ENCODE assay signal across 27 mouse cellular contexts in genomic region chr4:65843191-65843590, GRCm38 (mm10).
"Had no signal": no experiment of that assay in that cellular context is flagged by ENCODE, and none has a peak within 500 bp of the region (broad histone marks: within the 10 kb centered on the region; RNA-seq: fewer than 3 reads in every experiment).

No protein-coding gene starts in this region.

- H3K27ac ChIP-seq: heart, adult 2 months; heart, embryonic 13.5 days; heart, embryonic 15.5 days; hindbrain, embryonic 10.5 days; hindbrain, embryonic 12.5 days; hindbrain, embryonic 14.5 days; intestine, embryonic 15.5 days; layer of hippocampus, adult 2 months; left cerebral cortex, adult 2 months; limb, embryonic 10.5 days; limb, embryonic 12.5 days; liver, embryonic 13.5 days; liver, embryonic 15.5 days had no signal

- H3K9me3 ChIP-seq: heart, embryonic 13.5 days; heart, embryonic 15.5 days; hindbrain, embryonic 10.5 days; hindbrain, embryonic 12.5 days; intestine, embryonic 15.5 days; limb, embryonic 10.5 days; limb, embryonic 12.5 days; liver, embryonic 13.5 days; liver, embryonic 15.5 days had no signal

- DNase-seq: gastrocnemius, postnatal 10 days; gastrocnemius, postnatal 25 days; heart, adult 2 months; heart, postnatal 14 days; heart, postnatal 4 days; kidney, adult 18-20 months; kidney, adult 8-10 months; kidney, postnatal 10 days; kidney, postnatal 25 days; kidney, postnatal 4 days; liver; liver, embryonic 13.5 days; liver, postnatal 0 days had no signal

- ATAC-seq: hindbrain, embryonic 16.5 days; inflammation-experienced regulatory T-cells, adult 6 months; intestine, embryonic 15.5 days; intestine, postnatal 0 days; liver, postnatal 0 days had no signal

- H3K4me1 ChIP-seq: heart, embryonic 13.5 days; heart, embryonic 15.5 days; intestine, embryonic 15.5 days; limb, embryonic 12.5 days; liver, embryonic 13.5 days; liver, embryonic 15.5 days had no signal

- H3K4me3 ChIP-seq: heart, adult 2 months; heart, embryonic 13.5 days; heart, embryonic 15.5 days; hindbrain, embryonic 10.5 days; hindbrain, embryonic 12.5 days; intestine, embryonic 15.5 days; layer of hippocampus, adult 2 months; left cerebral cortex, adult 2 months; limb, embryonic 10.5 days; limb, embryonic 12.5 days; liver, embryonic 13.5 days; liver, embryonic 15.5 days had no signal

- H3K36me3 ChIP-seq: heart, embryonic 13.5 days; heart, embryonic 15.5 days; hindbrain, embryonic 10.5 days; hindbrain, embryonic 12.5 days; intestine, embryonic 15.5 days; limb, embryonic 10.5 days; limb, embryonic 12.5 days; liver, embryonic 13.5 days; liver, embryonic 15.5 days had no signal

- H3K27me3 ChIP-seq: heart, embryonic 13.5 days; heart, embryonic 15.5 days; intestine, embryonic 15.5 days; limb, embryonic 12.5 days; liver, embryonic 13.5 days; liver, embryonic 15.5 days had no signal
